Mouse (Mus musculus) liver, embryonic 16.5 days (tissue): ENCODE results near the gene Tmem110. TPM values are rescaled to one million over a fixed set of nuclear protein-coding genes. Genes with fewer than 3 reads are reported as not detected.
A peak's percentile ranks its signal among the peaks of the same experiment; 100 is the strongest.

ENCODE experiments used
- ATAC-seq: fragments of 200-750 bp; cut with Nextera tagmentation; 2 replicates; pipeline ENCODE4 v1.8.0; 2017; ENCODE audit warnings: low read depth, mild to moderate bottlenecking, moderate number of reproducible peaks, moderate library complexity
- H3K27ac ChIP-seq: fragments of 300-500 bp; sonication (generic); 2 replicates; pipeline ENCODE4 v1.5.1; 2014; ENCODE audit warnings: mild to moderate bottlenecking, low read length
- H3K27me3 ChIP-seq: fragments of 300-500 bp; sonication (generic); 2 replicates; pipeline ENCODE4 v1.6.1; 2014; ENCODE audit warnings: low read depth, low read length, mixed read lengths; ENCODE audit not compliant: control insufficient read depth, insufficient read depth
- H3K36me3 ChIP-seq: fragments of 300-500 bp; sonication (generic); 2 replicates; pipeline ENCODE4 v1.6.1; 2014; ENCODE audit warnings: mild to moderate bottlenecking; ENCODE audit not compliant: control insufficient read depth, insufficient read depth
- H3K4me1 ChIP-seq: fragments of 300-500 bp; sonication (generic); 2 replicates; pipeline ENCODE4 v1.6.1; 2014; ENCODE audit warnings: low read depth, low read length, mixed read lengths; ENCODE audit not compliant: control insufficient read depth
- H3K4me2 ChIP-seq: fragments of 300-500 bp; sonication (generic); 2 replicates; pipeline ENCODE4 v1.6.1; 2014; ENCODE audit warnings: low read depth, low read length, mixed read lengths
- H3K4me3 ChIP-seq: fragments of 300-500 bp; sonication (generic); 2 replicates; pipeline ENCODE4 v1.5.1; 2014; ENCODE audit warnings: low read depth, mild to moderate bottlenecking, low read length
- H3K9ac ChIP-seq: fragments of 300-500 bp; sonication (generic); 2 replicates; pipeline ENCODE4 v1.6.1; 2014; ENCODE audit warnings: low read depth, low read length
- H3K9me3 ChIP-seq: fragments of 300-500 bp; sonication (generic); replicated peaks from 2 replicates; pipeline ENCODE4 v1.6.1; 2016; ENCODE audit warnings: low read length; ENCODE audit not compliant: control insufficient read depth
- WGBS: fragments of 180-500 bp; shearing (Covaris S2); extraction: QIAGEN DNeasy Blood & Tissue Kit; methylation state at CpG from one replicate; pipeline ENCODE4 v1.1.7; 2014; ENCODE audit not compliant: insufficient replicate concordance; 5-methylcytosine and 5-hydroxymethylcytosine counted together
- polyA plus RNA-seq: library from polyadenylated mRNA; unstranded; fragments of >200 nt; fragmentation: Nextera tagmentation; extraction: Ambion mirVana; gene quantifications from 2 replicates; pipeline ENCODE4 v1.2.1, GENCODE M21; 2015

Tmem110 gene
- polyA plus RNA-seq, 1 experiment from 2014 or later, result 8.1 TPM

DNA sequence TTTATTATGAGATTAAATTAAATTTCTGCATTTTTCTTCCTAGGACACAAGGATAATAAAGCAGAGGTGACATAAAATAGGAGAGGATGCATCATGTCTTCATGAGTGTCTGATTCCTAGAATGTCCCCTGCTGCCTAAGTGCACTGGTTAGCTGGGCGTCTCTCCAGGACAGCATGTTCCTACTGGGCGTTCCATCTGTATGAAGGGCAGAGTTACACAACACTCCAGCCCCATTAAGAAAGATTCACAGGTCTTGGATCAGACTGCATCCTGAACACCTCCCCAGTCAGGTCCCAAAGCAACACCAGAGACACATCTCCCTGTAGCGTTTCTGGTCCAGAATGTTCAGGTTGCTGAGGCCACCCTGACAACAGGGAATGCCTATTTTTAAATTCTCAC is 29.9 kb downstream of the Tmem110 start:
- no peak overlapping the region for H3K4me2 ChIP-seq

DNA sequence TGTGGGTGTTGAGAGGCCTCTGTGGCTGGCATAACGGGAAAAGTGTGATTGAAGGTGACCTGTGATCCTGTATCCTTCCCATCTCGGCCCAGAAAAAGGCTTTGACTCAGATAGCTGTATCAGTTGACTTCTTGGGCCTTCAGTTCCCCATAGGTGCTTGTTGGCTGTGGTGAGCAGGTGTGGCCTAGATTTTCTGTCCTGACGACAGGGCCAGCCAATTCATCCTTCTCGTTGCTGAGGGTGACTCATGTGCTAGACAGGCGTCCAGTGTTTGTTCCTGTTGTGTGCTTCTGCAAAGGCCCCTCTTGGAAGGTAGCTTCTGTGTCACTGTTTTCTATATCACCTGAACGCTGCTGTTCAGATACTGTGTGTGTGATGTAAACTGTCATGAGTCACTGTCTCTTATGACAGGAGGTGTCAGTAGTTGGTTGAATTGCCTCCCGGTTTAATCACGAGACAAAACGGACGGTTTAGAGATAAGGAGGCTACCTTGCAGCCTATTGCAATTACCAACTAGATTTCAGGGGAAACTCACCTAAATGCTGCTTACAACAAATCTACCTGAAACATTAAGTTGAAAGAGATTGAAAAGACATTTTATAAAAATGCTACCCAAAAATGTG is 31.6 kb downstream of the Tmem110 start:
- Histone ChIP-seq H3K36me3 (no peaks in the 10 kb centered on the region), H3K9ac (no peak overlapping the region), H3K27me3 (no peaks in the 10 kb centered on the region), H3K9me3 (no peaks in the 10 kb centered on the region), H3K4me1 (no peaks in the 10 kb centered on the region; the same call in 1 of the 2 replicates), H3K27ac (no peak overlapping the region), H3K4me2 (no peak overlapping the region), H3K4me3 (no peak overlapping the region)
- ATAC-seq, result no peak
- 49% methylated on average over 10 of the region's 10 CpGs for WGBS

More for the DNA sequence above, 29.9 kb downstream of the Tmem110 start:
- 72% methylated on average over 3 of the region's 3 CpGs for WGBS
- no peak overlapping the region for H3K9ac ChIP-seq
- H3K4me1 ChIP-seq, result no peaks in the 10 kb centered on the region; the same call in 1 of the 2 replicates
- no peaks in the 10 kb centered on the region for H3K36me3 ChIP-seq
- H3K27ac ChIP-seq, result no peak overlapping the region
- no peak overlapping the region for H3K4me3 ChIP-seq
- no peaks in the 10 kb centered on the region for H3K9me3 ChIP-seq
- no peaks in the 10 kb centered on the region for H3K27me3 ChIP-seq
- ATAC-seq, result no peak

DNA sequence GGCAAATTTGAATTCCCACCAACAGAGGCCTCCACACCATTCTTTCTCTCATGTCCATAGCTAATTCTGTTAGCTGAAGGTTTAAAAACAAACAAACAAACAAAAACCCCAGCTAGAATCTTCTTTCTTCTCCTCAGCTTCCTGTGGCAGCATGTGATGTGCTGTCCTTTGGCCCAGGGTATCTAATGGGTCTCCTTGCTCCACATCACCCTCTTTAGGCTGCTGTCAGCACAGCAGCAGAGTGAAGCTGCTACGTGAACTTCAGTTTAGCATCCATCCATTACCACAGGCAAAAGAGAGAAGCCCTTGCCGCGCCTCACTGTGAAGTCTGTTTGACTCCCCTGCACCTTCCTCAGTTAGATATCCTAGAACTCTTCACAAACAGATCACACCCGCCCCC is 32.6 kb downstream of the Tmem110 start:
- 68% methylated on average over 4 of the region's 4 CpGs for WGBS
- ATAC-seq, result no peak

DNA sequence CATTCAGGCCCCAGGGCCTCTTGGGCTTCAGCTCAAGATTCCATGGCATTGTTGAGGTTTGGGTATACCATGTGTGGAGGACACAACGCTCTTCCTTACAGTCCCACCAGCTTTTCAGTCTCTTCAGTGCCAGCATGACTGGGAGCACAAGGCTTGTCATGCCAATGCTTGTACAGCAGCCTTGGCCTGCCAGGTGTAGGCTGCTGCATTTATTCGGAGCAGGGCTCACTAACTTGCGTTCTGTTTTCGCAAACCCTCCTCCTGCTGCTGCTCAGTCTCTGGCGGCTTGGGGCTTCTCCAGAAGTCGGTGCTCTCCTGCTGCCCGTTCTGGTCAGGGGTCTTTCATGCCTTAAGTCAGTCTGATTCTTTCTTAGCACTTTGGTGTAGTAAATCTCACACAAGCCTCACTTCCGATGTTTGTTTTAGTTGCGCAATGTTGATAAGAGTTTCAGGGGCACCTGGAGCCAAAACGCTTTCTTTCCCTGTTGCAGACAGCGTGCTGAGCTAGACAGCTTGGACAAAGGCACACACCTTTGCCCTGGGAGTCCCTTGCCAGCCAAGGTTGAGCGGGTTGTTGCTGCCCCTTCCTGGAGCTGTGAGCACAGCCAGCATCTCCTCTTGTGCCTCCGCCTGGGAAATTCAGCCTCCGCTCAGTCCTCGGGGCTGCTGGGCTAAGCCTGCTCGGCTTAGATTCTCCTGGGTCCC is 36.2 kb downstream of the Tmem110 start:
- WGBS, result 63% methylated on average over 16 of the region's 16 CpGs
- peak overlapping the region; percentile 66 for H3K27ac ChIP-seq
- no peaks in the 10 kb centered on the region; the same call in 1 of the 2 replicates for H3K4me1 ChIP-seq
- H3K9me3 ChIP-seq, result no peaks in the 10 kb centered on the region
- H3K9ac ChIP-seq, result no peak overlapping the region
- no peaks in the 10 kb centered on the region for H3K27me3 ChIP-seq
- no peak overlapping the region; the same call in 1 of the 2 replicates for H3K4me2 ChIP-seq
- no peak overlapping the region for H3K4me3 ChIP-seq
- ATAC-seq, result peak; percentile 76
- no peaks in the 10 kb centered on the region for H3K36me3 ChIP-seq

More for the DNA sequence above, 32.6 kb downstream of the Tmem110 start:
- H3K36me3 ChIP-seq, result no peaks in the 10 kb centered on the region
- H3K9ac ChIP-seq, result no peak overlapping the region
- H3K4me1 ChIP-seq, result no peaks in the 10 kb centered on the region; the same call in 1 of the 2 replicates
- H3K4me3 ChIP-seq, result no peak overlapping the region
- H3K9me3 ChIP-seq, result no peaks in the 10 kb centered on the region
- no peak overlapping the region for H3K4me2 ChIP-seq
- no peak overlapping the region for H3K27ac ChIP-seq
- no peaks in the 10 kb centered on the region for H3K27me3 ChIP-seq

DNA sequence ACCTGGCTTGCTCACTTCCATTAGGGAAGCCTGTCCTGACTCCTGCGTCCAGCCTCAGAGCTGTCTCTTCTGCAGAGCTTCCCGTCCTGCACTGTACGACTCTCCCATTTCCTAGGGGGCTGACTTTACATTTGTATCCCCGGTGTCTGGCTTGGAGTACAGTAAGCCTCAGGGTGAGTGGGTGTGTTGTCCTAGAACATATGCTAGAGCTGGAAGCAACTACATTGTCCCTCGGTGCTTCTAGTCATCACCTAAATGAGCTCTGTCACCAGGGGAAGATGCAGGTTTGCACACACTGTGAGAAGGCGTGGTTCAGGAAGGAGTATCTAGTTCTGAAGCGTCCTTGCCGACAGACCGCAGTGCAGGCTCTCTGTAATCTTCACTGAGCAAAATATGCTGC is 37.0 kb downstream of the Tmem110 start:
- WGBS, result 73% methylated on average over 9 of the region's 9 CpGs
- Histone ChIP-seq H3K27ac (peak overlapping the region; percentile 66), H3K4me2 (no peak overlapping the region), H3K9me3 (no peaks in the 10 kb centered on the region), H3K4me3 (no peak overlapping the region), H3K27me3 (no peaks in the 10 kb centered on the region), H3K36me3 (no peaks in the 10 kb centered on the region), H3K9ac (no peak overlapping the region), H3K4me1 (no peaks in the 10 kb centered on the region; the same call in 1 of the 2 replicates)
- ATAC-seq, result no peak

DNA sequence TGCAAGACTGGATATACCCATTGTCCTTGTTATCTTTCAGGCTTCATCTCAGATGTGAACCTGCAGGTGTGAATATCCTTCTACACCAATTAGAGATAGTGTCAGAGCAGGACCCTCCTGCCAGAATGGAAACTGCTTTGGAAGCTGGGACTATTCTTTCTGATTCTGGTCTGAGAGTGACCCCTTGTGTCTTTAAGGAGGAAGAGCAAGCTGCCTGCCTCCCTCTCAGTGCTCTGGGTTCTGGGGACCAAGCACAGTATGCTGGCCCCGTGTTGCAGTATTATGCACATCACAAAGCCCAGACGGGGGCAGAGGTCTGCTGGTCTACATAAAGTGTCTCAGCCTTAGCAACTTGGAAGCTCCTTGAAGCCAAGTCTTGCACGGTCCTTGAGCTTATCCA is 39.9 kb downstream of the Tmem110 start:
- Histone ChIP-seq H3K4me2 (no peak overlapping the region), H3K27me3 (no peaks in the 10 kb centered on the region), H3K4me3 (no peak overlapping the region), H3K9ac (no peak overlapping the region), H3K4me1 (peaks cover 9% of the 10 kb centered on the region), H3K9me3 (no peaks in the 10 kb centered on the region), H3K27ac (no peak overlapping the region), H3K36me3 (no peaks in the 10 kb centered on the region)
- 67% methylated on average over 3 of the region's 3 CpGs for WGBS
- ATAC-seq, result no peak

DNA sequence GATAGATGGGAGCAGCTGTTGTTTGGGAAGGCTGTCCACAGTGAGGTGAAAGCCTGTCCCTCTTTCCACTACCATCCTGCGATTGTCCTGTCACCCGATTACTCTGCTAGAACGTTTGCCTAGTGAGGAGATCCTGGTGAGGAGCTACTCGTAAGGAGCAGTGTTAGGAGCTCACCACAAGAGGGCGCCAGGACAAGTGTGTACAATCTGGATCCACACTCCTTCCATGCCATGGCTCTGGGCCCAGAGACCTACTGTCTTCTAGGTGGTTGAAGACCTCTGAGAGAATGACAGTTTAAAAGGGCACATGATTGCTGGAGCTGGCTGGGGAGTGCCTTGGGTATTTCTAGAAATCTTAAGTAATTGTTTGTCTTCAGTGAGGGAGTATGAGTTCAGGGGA is 41.7 kb downstream of the Tmem110 start:
- Histone ChIP-seq H3K4me3 (no peak overlapping the region), H3K4me2 (no peak overlapping the region), H3K9me3 (no peaks in the 10 kb centered on the region), H3K9ac (no peak overlapping the region), H3K27me3 (no peaks in the 10 kb centered on the region), H3K4me1 (peaks cover 9% of the 10 kb centered on the region), H3K27ac (no peak overlapping the region), H3K36me3 (no peaks in the 10 kb centered on the region)
- peak; percentile 33; the same call in 1 of the 2 replicates for ATAC-seq
- WGBS, result 25% methylated on average over 5 of the region's 5 CpGs

DNA sequence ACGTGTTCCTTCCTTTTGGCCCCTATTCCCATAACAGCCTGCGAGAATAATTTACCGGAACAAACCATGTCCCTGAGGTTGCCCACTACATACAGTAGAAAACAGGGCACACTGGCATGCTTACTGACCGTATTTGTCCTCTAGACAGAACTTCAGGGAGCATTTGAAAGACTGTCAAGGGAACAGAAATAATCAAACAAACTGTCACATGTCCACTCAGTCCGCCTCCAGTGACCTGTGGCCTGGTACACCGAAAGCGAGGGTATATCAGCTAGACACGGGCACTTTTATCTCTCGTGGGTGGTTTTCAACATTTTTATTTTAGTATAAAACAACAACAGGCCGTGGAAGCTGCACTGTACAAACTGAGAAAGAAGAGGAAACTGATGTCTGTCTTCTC is 43.4 kb downstream of the Tmem110 start:
- Histone ChIP-seq H3K27me3 (no peaks in the 10 kb centered on the region), H3K9ac (no peak overlapping the region), H3K27ac (peak overlapping the region; percentile 75), H3K4me3 (no peak overlapping the region), H3K36me3 (peaks cover 2% of the 10 kb centered on the region; the same call in 1 of the 2 replicates), H3K9me3 (no peaks in the 10 kb centered on the region), H3K4me2 (no peak overlapping the region), H3K4me1 (peaks cover 11% of the 10 kb centered on the region)
- 53% methylated on average over 10 of the region's 10 CpGs for WGBS
- peak; percentile 61 for ATAC-seq

DNA sequence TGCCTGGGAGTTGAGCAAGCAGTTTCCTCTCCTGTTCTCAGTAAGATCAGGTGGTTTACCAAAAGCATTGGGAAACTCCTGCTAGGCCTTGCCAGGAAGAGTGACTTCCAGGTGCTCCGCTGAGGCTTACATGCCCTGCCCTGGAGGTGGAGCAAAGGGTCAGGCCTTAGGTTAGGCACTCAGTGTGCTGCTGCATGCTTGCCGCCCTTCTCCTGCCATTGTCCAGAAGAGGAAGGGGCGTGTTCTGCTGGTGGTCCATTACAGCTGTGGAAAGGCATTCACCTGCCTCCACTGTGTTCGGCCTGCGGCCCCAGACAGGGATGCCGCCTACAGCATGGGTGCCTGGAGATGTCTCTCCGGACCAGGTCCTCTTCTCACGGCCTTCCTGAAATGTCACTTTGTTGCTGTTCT is 44.0 kb downstream of the Tmem110 start:
- WGBS, result 75% methylated on average over 8 of the region's 8 CpGs
- no peak overlapping the region for H3K9ac ChIP-seq
- no peaks in the 10 kb centered on the region for H3K27me3 ChIP-seq
- H3K4me3 ChIP-seq, result no peak overlapping the region
- H3K9me3 ChIP-seq, result no peaks in the 10 kb centered on the region
- H3K27ac ChIP-seq, result peak overlapping the region; percentile 75
- peak; percentile 68 for ATAC-seq
- peaks cover 17% of the 10 kb centered on the region for H3K4me1 ChIP-seq
- H3K4me2 ChIP-seq, result no peak overlapping the region
- H3K36me3 ChIP-seq, result peaks cover 2% of the 10 kb centered on the region; the same call in 1 of the 2 replicates
